Mouse (Mus musculus): Measurements from ENCODE around the gene Ttf1. TPM values are rescaled to one million over a fixed set of nuclear protein-coding genes. Genes with fewer than 3 reads are reported as not detected.

Gene Ttf1
- polyA plus RNA-seq, 1 experiment = 3.3 TPM

- Histone ChIP-seq H3K27me3 (ENCODE audit: control insufficient read depth, insufficient read depth, low read length) (no peaks in the 10 kb centered on the region), H3K4me3 (ENCODE audit: low read depth, low read length) (peak within 1 kb of the TSS; percentile 88), H3K27ac (ENCODE audit: insufficient read depth, low read depth, low read length) (no peak within 1 kb of the TSS; the same call in 1 of the 2 replicates), H3K36me3 (ENCODE audit: control insufficient read depth, insufficient read depth, low read length) (no peaks in the 10 kb centered on the region), H3K4me1 (ENCODE audit: control insufficient read depth, insufficient read depth, insufficient read length, low read length) (peaks cover 4% of the 10 kb centered on the region)
- TF ChIP-seq POLR2A (IDR thresholded peaks at IDR 0.05; ENCODE audit: low read depth, low read length) (no peak), CTCF (IDR thresholded peaks at IDR 0.05; ENCODE audit: extremely low read depth, insufficient read length, insufficient replicate concordance, low read depth, low read length) (no peak)
- WGBS = under 1% methylated on average over 25 of the region's 25 CpGs
Measured at GRCm38 (mm10) chr2:29054991-29055390, 5.1 kb upstream of the Ttf1 start, which contains the start of gene Cfap77. Gene Cfap77, minus strand, starts transcription at chr2:29055066.

DNA sequence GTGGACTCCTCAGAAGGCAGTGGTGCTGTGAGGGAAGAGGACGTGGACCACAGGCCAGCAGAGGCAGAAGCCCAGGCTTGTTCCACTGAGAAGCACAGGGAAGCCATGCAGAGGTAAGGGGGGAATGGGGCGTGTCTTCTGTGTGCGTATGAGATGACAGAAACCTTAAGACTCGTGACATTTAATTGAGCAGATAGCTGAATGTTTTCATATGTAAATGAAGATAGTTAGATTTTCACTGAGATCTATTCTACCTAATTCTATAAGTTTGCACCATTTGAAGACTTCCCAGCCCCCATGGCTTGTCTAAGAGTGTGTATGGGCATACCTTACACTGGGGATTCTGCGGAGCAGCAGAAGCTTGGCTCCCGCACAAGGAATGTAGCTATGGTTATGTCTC, 5.7 kb downstream of the Ttf1 start:
- no peaks in the 10 kb centered on the region for H3K27me3 ChIP-seq (ENCODE audit: control insufficient read depth, insufficient read depth, low read length)
- WGBS = 92% methylated on average over 6 of the region's 6 CpGs
- TF ChIP-seq CTCF (IDR thresholded peaks at IDR 0.05; ENCODE audit: extremely low read depth, insufficient read length, insufficient replicate concordance, low read depth, low read length) (no peak), POLR2A (IDR thresholded peaks at IDR 0.05; ENCODE audit: low read depth, low read length) (no peak)
- H3K4me3 ChIP-seq (ENCODE audit: low read depth, low read length) = no peak overlapping the region
- no peak overlapping the region for H3K27ac ChIP-seq (ENCODE audit: insufficient read depth, low read depth, low read length)
- H3K4me1 ChIP-seq (ENCODE audit: control insufficient read depth, insufficient read depth, insufficient read length, low read length) = no peaks in the 10 kb centered on the region
- peaks cover 30% of the 10 kb centered on the region for H3K36me3 ChIP-seq (ENCODE audit: control insufficient read depth, insufficient read depth, low read length)

- Histone ChIP-seq H3K27ac (ENCODE audit: insufficient read depth, low read depth, low read length) (no peak overlapping the region), H3K4me3 (ENCODE audit: low read depth, low read length) (no peak overlapping the region), H3K36me3 (ENCODE audit: control insufficient read depth, insufficient read depth, low read length) (peaks cover 36% of the 10 kb centered on the region), H3K27me3 (ENCODE audit: control insufficient read depth, insufficient read depth, low read length) (no peaks in the 10 kb centered on the region), H3K4me1 (ENCODE audit: control insufficient read depth, insufficient read depth, insufficient read length, low read length) (no peaks in the 10 kb centered on the region)
- peak; percentile 46; the same call in 1 of the 2 replicates for TF ChIP-seq CTCF (IDR thresholded peaks at IDR 0.05; ENCODE audit: extremely low read depth, insufficient read length, insufficient replicate concordance, low read depth, low read length)
- TF ChIP-seq POLR2A (IDR thresholded peaks at IDR 0.05; ENCODE audit: low read depth, low read length) = no peak
- WGBS = 54% methylated on average over 7 of the region's 7 CpGs
Measured at GRCm38 (mm10) chr2:29066410-29066809, 6.3 kb downstream of the Ttf1 start.

DNA sequence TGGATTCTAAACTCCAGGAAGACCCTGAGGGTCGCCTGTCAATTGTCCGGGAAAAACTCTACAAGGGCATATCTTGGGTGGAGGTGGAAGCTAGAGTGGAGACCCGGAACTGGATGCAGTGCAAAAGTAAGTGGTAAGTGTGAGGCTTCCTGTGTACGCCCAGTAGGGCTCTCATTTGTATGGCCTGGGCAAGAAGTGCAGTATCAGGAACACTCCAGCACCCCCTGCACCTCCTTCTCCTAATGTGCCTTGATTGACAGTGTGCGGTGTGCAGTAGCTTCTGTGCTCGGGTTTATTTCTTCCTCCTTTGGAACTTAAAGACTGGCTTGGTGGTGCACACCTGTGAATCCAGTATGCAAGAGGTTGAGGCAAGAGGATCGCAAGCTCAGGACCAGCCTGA, 14.6 kb downstream of the Ttf1 start:
- Histone ChIP-seq H3K27ac (ENCODE audit: insufficient read depth, low read depth, low read length) (no peak overlapping the region), H3K36me3 (ENCODE audit: control insufficient read depth, insufficient read depth, low read length) (peaks cover 72% of the 10 kb centered on the region), H3K4me3 (ENCODE audit: low read depth, low read length) (no peak overlapping the region), H3K4me1 (ENCODE audit: control insufficient read depth, insufficient read depth, insufficient read length, low read length) (no peaks in the 10 kb centered on the region), H3K27me3 (ENCODE audit: control insufficient read depth, insufficient read depth, low read length) (no peaks in the 10 kb centered on the region)
- TF ChIP-seq CTCF (IDR thresholded peaks at IDR 0.05; ENCODE audit: extremely low read depth, insufficient read length, insufficient replicate concordance, low read depth, low read length) (no peak), POLR2A (IDR thresholded peaks at IDR 0.05; ENCODE audit: low read depth, low read length) (no peak)
- WGBS = 94% methylated on average over 7 of the region's 7 CpGs

GRCm38 (mm10) chr2:29075331-29076070, 15.4 kb downstream of the Ttf1 start:
- peaks cover 73% of the 10 kb centered on the region for H3K36me3 ChIP-seq (ENCODE audit: control insufficient read depth, insufficient read depth, low read length)
- no peaks in the 10 kb centered on the region for H3K27me3 ChIP-seq (ENCODE audit: control insufficient read depth, insufficient read depth, low read length)
- no peak overlapping the region for H3K27ac ChIP-seq (ENCODE audit: insufficient read depth, low read depth, low read length)
- TF ChIP-seq CTCF (IDR thresholded peaks at IDR 0.05; ENCODE audit: extremely low read depth, insufficient read length, insufficient replicate concordance, low read depth, low read length) (no peak), POLR2A (IDR thresholded peaks at IDR 0.05; ENCODE audit: low read depth, low read length) (no peak)
- WGBS = 74% methylated on average over 11 of the region's 11 CpGs
- no peaks in the 10 kb centered on the region for H3K4me1 ChIP-seq (ENCODE audit: control insufficient read depth, insufficient read depth, insufficient read length, low read length)
- H3K4me3 ChIP-seq (ENCODE audit: low read depth, low read length) = no peak overlapping the region

DNA sequence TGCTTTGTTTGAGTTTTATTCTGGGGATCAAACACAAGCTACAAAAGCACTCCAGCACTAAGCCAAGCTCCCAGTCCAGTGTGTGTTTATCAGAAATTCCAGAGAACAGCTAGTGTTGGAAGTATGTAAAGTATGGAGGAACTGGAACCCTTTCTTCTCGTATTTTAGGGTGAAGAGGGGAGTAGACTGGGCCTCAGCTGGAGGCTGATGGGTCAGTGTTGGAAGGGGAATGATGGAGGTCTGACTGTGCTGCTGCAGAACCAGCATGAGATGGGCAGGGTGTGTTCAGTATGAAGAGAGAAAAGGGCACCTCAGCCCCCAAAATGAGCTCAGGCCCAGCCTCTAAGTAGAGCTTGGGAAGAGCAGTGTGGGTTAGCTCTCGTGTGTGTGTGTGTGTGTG, 16.2 kb downstream of the Ttf1 start:
- 85% methylated on average over 2 of the region's 2 CpGs for WGBS
- Histone ChIP-seq H3K4me3 (ENCODE audit: low read depth, low read length) (no peak overlapping the region), H3K27me3 (ENCODE audit: control insufficient read depth, insufficient read depth, low read length) (no peaks in the 10 kb centered on the region), H3K4me1 (ENCODE audit: control insufficient read depth, insufficient read depth, insufficient read length, low read length) (no peaks in the 10 kb centered on the region), H3K36me3 (ENCODE audit: control insufficient read depth, insufficient read depth, low read length) (peaks cover 73% of the 10 kb centered on the region), H3K27ac (ENCODE audit: insufficient read depth, low read depth, low read length) (no peak overlapping the region)
- no peak for TF ChIP-seq POLR2A (IDR thresholded peaks at IDR 0.05; ENCODE audit: low read depth, low read length)

GRCm38 (mm10) chr2:29081965-29082364, 21.9 kb downstream of the Ttf1 start:
- WGBS = 68% methylated on average over 3 of the region's 3 CpGs
- TF ChIP-seq POLR2A (IDR thresholded peaks at IDR 0.05; ENCODE audit: low read depth, low read length) (no peak), CTCF (IDR thresholded peaks at IDR 0.05; ENCODE audit: extremely low read depth, insufficient read length, insufficient replicate concordance, low read depth, low read length) (no peak)
- Histone ChIP-seq H3K4me1 (ENCODE audit: control insufficient read depth, insufficient read depth, insufficient read length, low read length) (no peaks in the 10 kb centered on the region), H3K36me3 (ENCODE audit: control insufficient read depth, insufficient read depth, low read length) (peaks cover 76% of the 10 kb centered on the region), H3K27ac (ENCODE audit: insufficient read depth, low read depth, low read length) (no peak overlapping the region), H3K4me3 (ENCODE audit: low read depth, low read length) (no peak overlapping the region), H3K27me3 (ENCODE audit: control insufficient read depth, insufficient read depth, low read length) (no peaks in the 10 kb centered on the region)
